ENCODE assay signal across 11 mouse cellular contexts in the genomic region with DNA sequence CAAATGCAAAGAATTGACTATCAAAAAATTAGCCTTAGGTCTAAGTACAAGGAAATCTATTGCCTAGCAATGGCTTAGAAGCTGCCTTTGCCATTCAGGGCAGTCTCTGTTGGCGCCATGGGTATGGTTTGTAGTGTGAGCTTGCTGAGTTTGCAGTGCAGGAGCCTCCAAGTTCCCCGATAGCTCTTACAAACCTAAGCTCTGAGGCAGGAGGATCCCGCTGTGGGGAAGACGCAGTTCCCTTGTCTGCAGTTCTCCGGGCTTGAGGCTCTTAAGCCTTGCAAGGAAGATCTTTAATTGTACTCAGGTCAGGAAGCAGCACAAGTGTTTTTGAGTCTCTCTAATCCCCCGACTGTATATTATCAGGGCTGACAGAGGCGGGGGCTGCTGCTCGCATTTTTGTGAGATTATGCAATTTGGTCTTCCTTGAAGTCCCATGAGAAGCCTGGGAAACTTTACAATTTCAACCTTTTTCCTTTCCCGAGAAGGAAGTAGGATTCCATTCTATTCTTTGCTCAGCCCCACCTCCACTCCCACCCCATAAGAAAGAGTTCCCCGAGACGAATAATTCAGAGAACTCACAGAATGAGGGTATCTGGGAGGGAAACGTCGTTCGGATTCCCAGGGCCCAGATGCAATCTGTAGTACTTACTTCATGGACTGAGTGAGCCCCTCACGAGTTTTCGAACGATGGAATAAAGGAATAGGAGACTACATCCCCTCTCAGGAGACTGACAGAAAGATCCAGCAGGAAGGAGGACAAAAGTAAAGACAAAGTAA.
DNase-seq lines count a peak whose midpoint lies in the region; ATAC-seq lines count a peak whose summit lies in the region.
"Had no signal": no experiment of that assay in that cellular context is flagged by ENCODE, and none has a peak within 500 bp of the region (broad histone marks: within the 10 kb centered on the region; RNA-seq: fewer than 3 reads in every experiment).

No protein-coding gene starts in this region.

- no peak overlapping the region for H3K4me3 ChIP-seq in limb, embryonic 12.5 days (replicated peaks)
- H3K4me3 ChIP-seq in limb, embryonic 10.5 days: no peak overlapping the region
- H3K4me3 ChIP-seq in forebrain, embryonic 12.5 days (replicated peaks): no peak overlapping the region
- no peak overlapping the region for H3K4me3 ChIP-seq in intestine, embryonic 16.5 days (ENCODE audit: low read length)

- 11% methylated on average over 17 of the region's 17 CpGs for WGBS in limb, embryonic 12.5 days
- 14% methylated on average over 17 of the region's 17 CpGs for WGBS in limb, embryonic 10.5 days
- 3% methylated on average over 17 of the region's 17 CpGs for WGBS in forebrain, embryonic 12.5 days
- 15% methylated on average over 17 of the region's 17 CpGs for WGBS in intestine, embryonic 16.5 days

- H3K36me3 ChIP-seq in limb, embryonic 12.5 days: no peaks in the 10 kb centered on the region
- no peaks in the 10 kb centered on the region for H3K36me3 ChIP-seq in limb, embryonic 10.5 days
- no peaks in the 10 kb centered on the region for H3K36me3 ChIP-seq in forebrain, embryonic 12.5 days (replicated peaks)
- no peaks in the 10 kb centered on the region for H3K36me3 ChIP-seq in intestine, embryonic 16.5 days (ENCODE audit: control insufficient read depth, insufficient read depth, low read length)

- H3K9me3 ChIP-seq in limb, embryonic 12.5 days: no peaks in the 10 kb centered on the region
- no peaks in the 10 kb centered on the region for H3K9me3 ChIP-seq in limb, embryonic 10.5 days (replicated peaks)
- no peaks in the 10 kb centered on the region for H3K9me3 ChIP-seq in forebrain, embryonic 12.5 days
- no peaks in the 10 kb centered on the region for H3K9me3 ChIP-seq in intestine, embryonic 16.5 days (ENCODE audit: control insufficient read depth, low read length)

- no peak for DNase-seq in limb, embryonic 10.5 days (ENCODE audit: low spot score)
- peak; percentile 15 for DNase-seq in retina, embryonic 14.5 days (ENCODE audit: low spot score)
- DNase-seq in adrenal gland, postnatal 14 days: no peak
- no peak for DNase-seq in gastrocnemius, postnatal 14 days
- no peak for DNase-seq in gastrocnemius, postnatal 36 days
- DNase-seq: lung, postnatal 4 days; thymus, postnatal 14 days had no signal

- H3K4me2 ChIP-seq in limb, embryonic 12.5 days: 0 out of 2 replicates have a peak overlapping the region, but pooled peaks have one; percentile 20
- peak overlapping the region; percentile 28 for H3K4me2 ChIP-seq in forebrain, embryonic 12.5 days
- peak overlapping the region; percentile 20 for H3K4me2 ChIP-seq in intestine, embryonic 16.5 days (ENCODE audit: low read depth, low read length)
- H3K4me2 ChIP-seq: liver, embryonic 11.5 days had no signal

- H3K27ac ChIP-seq in limb, embryonic 12.5 days: no peak overlapping the region
- no peak overlapping the region for H3K27ac ChIP-seq in limb, embryonic 10.5 days
- peak overlapping the region; percentile 69 for H3K27ac ChIP-seq in forebrain, embryonic 12.5 days
- no peak overlapping the region for H3K27ac ChIP-seq in intestine, embryonic 16.5 days (ENCODE audit: low read length)

- intact Hi-C loops in gastrocnemius, postnatal 14 days (cut with DNase I; ENCODE audit: low total_unique reads): no loop called here
- intact Hi-C loops in gastrocnemius, postnatal 36 days (cut with DNase I): no loop called here

- no peaks in the 10 kb centered on the region for H3K4me1 ChIP-seq in limb, embryonic 12.5 days (replicated peaks)
- H3K4me1 ChIP-seq in limb, embryonic 10.5 days: peaks cover 9% of the 10 kb centered on the region; the same call in 1 of the 2 replicates
- peaks cover 28% of the 10 kb centered on the region for H3K4me1 ChIP-seq in forebrain, embryonic 12.5 days
- H3K4me1 ChIP-seq in intestine, embryonic 16.5 days (ENCODE audit: control insufficient read depth, insufficient read depth, low read length): peaks cover 6% of the 10 kb centered on the region; the same call in 1 of the 2 replicates

- peaks cover 16% of the 10 kb centered on the region for H3K27me3 ChIP-seq in limb, embryonic 12.5 days
- peaks cover 32% of the 10 kb centered on the region for H3K27me3 ChIP-seq in limb, embryonic 10.5 days (ENCODE audit: low read depth, poor library complexity, severe bottlenecking)
- H3K27me3 ChIP-seq in forebrain, embryonic 12.5 days: no peaks in the 10 kb centered on the region; the same call in 1 of the 2 replicates
- H3K27me3 ChIP-seq in intestine, embryonic 16.5 days (replicated peaks; ENCODE audit: control insufficient read depth, insufficient read depth, low read length): no peaks in the 10 kb centered on the region

- no peak for ATAC-seq in limb, embryonic 12.5 days (ENCODE audit: insufficient number of reproducible peaks, insufficient read depth, low FRiP score, low TSS enrichment, low read depth)
- peak; percentile 36 for ATAC-seq in forebrain, embryonic 12.5 days (ENCODE audit: low FRiP score)
- ATAC-seq in intestine, embryonic 16.5 days: no peak

- no peak overlapping the region for H3K9ac ChIP-seq in limb, embryonic 12.5 days (replicated peaks)
- no peak overlapping the region for H3K9ac ChIP-seq in forebrain, embryonic 12.5 days
- H3K9ac ChIP-seq in intestine, embryonic 16.5 days (ENCODE audit: low read depth, low read length): no peak overlapping the region
